Mouse (Mus musculus): ENCODE results near the gene Fancg. TPM values are rescaled to one million over a fixed set of nuclear protein-coding genes. Genes with fewer than 3 reads are reported as not detected.

Gene Fancg
- total and polyA plus RNA-seq, 3 experiments: 11.4 to 24.6 TPM; not detected in 1

- H3K4me1 ChIP-seq (ENCODE audit: control insufficient read depth in 1 of 2, insufficient read depth in 2 of 2, low read length in 2 of 2): peaks cover 4 to 13% of the 10 kb centered on the region in 2 experiments; a peak in 3 of 4 replicates
These were observed 19.4 kb upstream of the Fancg start for GRCm38 (mm10) chr4:43029749-43030148.

GRCm38 (mm10) chr4:43029121-43029520 lies 18.8 kb upstream of the Fancg start:
- no peaks in the 10 kb centered on the region for H3K27me3 ChIP-seq (ENCODE audit: control insufficient read depth in 1 of 2, insufficient read depth in 2 of 2, low read length in 2 of 2)
- no peak for DNase-seq (ENCODE audit: low read depth, low spot score)
- peaks cover 25% of the 10 kb centered on the region for H3K79me2 ChIP-seq (ENCODE audit: control insufficient read depth, insufficient read depth, low read length, poor library complexity)
- peaks cover 4 to 18% of the 10 kb centered on the region in 2 experiments; a peak in 3 of 4 replicates for H3K4me1 ChIP-seq (ENCODE audit: control insufficient read depth in 1 of 2, insufficient read depth in 2 of 2, low read length in 2 of 2)
- no peaks in the 10 kb centered on the region for H3K9me3 ChIP-seq (replicated peaks; ENCODE audit: insufficient read depth, low read length)
- H3K36me3 ChIP-seq (ENCODE audit: control insufficient read depth in 1 of 2, insufficient read depth in 2 of 2, low read length in 2 of 2): peaks cover 1 to 7% of the 10 kb centered on the region in 2 experiments; a peak in 3 of 4 replicates
- H3K27ac ChIP-seq (ENCODE audit: control insufficient read depth, low read depth, low read length): no peak overlapping the region
- no peak overlapping the region for H3K9ac ChIP-seq (ENCODE audit: control insufficient read depth, low read depth, low read length, poor library complexity, severe bottlenecking)
- TF ChIP-seq RCOR1 (IDR thresholded peaks at IDR 0.05; ENCODE audit: low read depth, low read length) (no peak), GATA1 (IDR thresholded peaks at IDR 0.05; ENCODE audit: low read depth, low read length) (no peak), CTCF (IDR thresholded peaks at IDR 0.05 in 2 of 3, conservative IDR thresholded peaks at IDR 0.05 in 1 of 3; ENCODE audit: control insufficient read depth in 1 of 3, insufficient read depth in 1 of 3, low read depth in 2 of 3, low read length in 3 of 3, poor library complexity in 1 of 3, severe bottlenecking in 1 of 3) (no peak), JUND (IDR thresholded peaks at IDR 0.05; ENCODE audit: low read depth, low read length) (no peak), EP300 (IDR thresholded peaks at IDR 0.05; ENCODE audit: low read depth in 1 of 2, low read length in 2 of 2) (no peak), MXI1 (IDR thresholded peaks at IDR 0.05; ENCODE audit: low read depth, low read length) (no peak), HCFC1 (IDR thresholded peaks at IDR 0.05; ENCODE audit: low read depth, low read length) (no peak), MEF2A (IDR thresholded peaks at IDR 0.05; ENCODE audit: extremely low read depth, insufficient replicate concordance, low read depth, low read length, poor library complexity, severe bottlenecking) (no peak), TCF12 (IDR thresholded peaks at IDR 0.05; ENCODE audit: low read depth, low read length) (no peak), UBTF (IDR thresholded peaks at IDR 0.05; ENCODE audit: borderline replicate concordance, insufficient read depth, low read depth, low read length) (no peak), MAZ (IDR thresholded peaks at IDR 0.05; ENCODE audit: low read depth, low read length) (no peak), CHD1 (IDR thresholded peaks at IDR 0.05; ENCODE audit: low read depth, low read length) (no peak), E2F4 (IDR thresholded peaks at IDR 0.05; ENCODE audit: borderline replicate concordance, low read depth, low read length) (no peak), ZKSCAN1 (IDR thresholded peaks at IDR 0.05; ENCODE audit: low read depth, low read length) (no peak), KAT2A (conservative IDR thresholded peaks at IDR 0.05; ENCODE audit: low read depth, low read length) (no peak), ETS1 (IDR thresholded peaks at IDR 0.05; ENCODE audit: low read depth, low read length) (no peak), NELFE (IDR thresholded peaks at IDR 0.05; ENCODE audit: low read depth, low read length) (no peak)
- H3K4me3 ChIP-seq (ENCODE audit: control insufficient read depth in 1 of 2, insufficient read depth in 1 of 2, low read depth in 2 of 2, low read length in 2 of 2): no peak overlapping the region

More at GRCm38 (mm10) chr4:43029749-43030148, 19.4 kb upstream of the Fancg start:
- H3K4me3 ChIP-seq (ENCODE audit: control insufficient read depth in 1 of 2, insufficient read depth in 1 of 2, low read depth in 2 of 2, low read length in 2 of 2): no peak overlapping the region
- H3K9me3 ChIP-seq (replicated peaks; ENCODE audit: insufficient read depth, low read length): no peaks in the 10 kb centered on the region
- H3K27ac ChIP-seq (ENCODE audit: control insufficient read depth, low read depth, low read length): no peak overlapping the region
- H3K9ac ChIP-seq (ENCODE audit: control insufficient read depth, low read depth, low read length, poor library complexity, severe bottlenecking): no peak overlapping the region; the same call in 1 of the 2 replicates
- no peak for DNase-seq (ENCODE audit: low read depth, low spot score)
- no peaks in the 10 kb centered on the region for H3K27me3 ChIP-seq (ENCODE audit: control insufficient read depth in 1 of 2, insufficient read depth in 2 of 2, low read length in 2 of 2)
- peaks cover 1 to 7% of the 10 kb centered on the region in 2 experiments; a peak in 3 of 4 replicates for H3K36me3 ChIP-seq (ENCODE audit: control insufficient read depth in 1 of 2, insufficient read depth in 2 of 2, low read length in 2 of 2)
- H3K79me2 ChIP-seq (ENCODE audit: control insufficient read depth, insufficient read depth, low read length, poor library complexity): peaks cover 20% of the 10 kb centered on the region
- TF ChIP-seq CHD1 (IDR thresholded peaks at IDR 0.05; ENCODE audit: low read depth, low read length) (no peak), MYC (IDR thresholded peaks at IDR 0.05; ENCODE audit: low read depth, low read length) (no peak), TAL1 (IDR thresholded peaks at IDR 0.05; ENCODE audit: low read length) (no peak), KAT2A (conservative IDR thresholded peaks at IDR 0.05; ENCODE audit: low read depth, low read length) (no peak), ZMIZ1 (IDR thresholded peaks at IDR 0.05; ENCODE audit: low read depth, low read length) (no peak), MAX (IDR thresholded peaks at IDR 0.05; ENCODE audit: low read length) (no peak)
